Mouse (Mus musculus) B cell, adult 2 months (primary cell): Measurements from ENCODE around the gene Card19.

Experiments used
- DNase-seq, 2 experiments: peaks; one replicate each; pipeline ENCODE4 v3.0.0; 2022

Gene Card19

DNA sequence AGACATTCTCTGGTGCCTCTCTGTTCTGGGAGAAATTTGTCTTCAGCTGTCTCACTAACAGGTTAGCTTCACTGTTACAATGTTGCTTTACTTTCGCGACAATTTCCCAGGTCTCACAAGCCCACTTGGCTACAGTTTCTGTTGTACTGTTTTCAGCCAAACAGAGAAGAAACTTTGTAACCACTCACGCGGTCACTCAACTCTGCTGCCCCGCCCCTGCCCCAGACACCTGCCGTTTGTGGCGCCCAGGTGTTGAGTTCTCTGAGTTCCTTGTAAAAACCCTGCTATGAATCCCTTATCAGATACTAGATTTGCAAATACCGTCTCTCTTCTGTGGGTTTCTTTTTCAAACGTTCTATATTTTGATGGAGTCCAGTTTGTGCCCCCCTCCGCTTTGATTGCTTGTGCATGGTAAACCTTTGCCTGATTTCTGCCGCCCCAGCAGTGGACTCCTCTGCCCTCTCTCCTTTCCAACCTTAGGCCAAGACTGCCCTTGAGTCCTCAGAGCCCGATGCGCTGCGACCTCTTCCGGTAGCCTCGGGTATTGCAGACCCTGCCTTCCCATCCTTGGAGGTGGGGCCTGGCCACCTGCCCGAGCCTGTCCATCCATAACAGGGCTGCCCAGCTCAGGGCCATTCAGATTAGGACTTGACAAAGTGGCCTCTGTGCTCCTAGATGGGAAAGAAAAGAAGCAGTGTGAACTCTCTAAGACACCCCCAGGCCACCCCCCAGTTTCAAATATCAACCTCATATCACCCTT is 46.2 kb downstream of the Card19 start:
- peak; percentile 83 to 84 for DNase-seq

GRCm38 (mm10) chr13:49167081-49167480 is 48.8 kb downstream of the Card19 start:
- DNase-seq, result no peak

DNA sequence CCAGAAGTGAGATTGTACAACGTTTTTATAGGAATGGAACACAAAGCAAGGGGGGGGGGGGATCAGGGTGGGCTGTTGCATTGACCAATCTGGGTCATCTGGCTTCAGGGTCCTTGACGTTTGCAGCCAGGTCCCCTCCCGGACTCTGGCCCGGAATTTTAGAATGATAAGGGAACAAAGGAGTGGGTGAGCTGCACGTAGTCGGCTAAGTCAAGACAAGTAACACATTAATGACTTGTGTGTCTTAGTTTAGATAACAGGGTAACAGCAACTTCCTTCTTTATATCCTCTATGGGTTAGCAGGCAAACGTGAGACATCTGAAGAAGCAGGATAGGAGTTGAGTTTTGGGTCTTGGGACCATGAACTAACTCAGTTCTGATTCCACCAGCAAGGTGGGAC is 52.2 kb downstream of the Card19 start:
- no peak for DNase-seq

- no peak for DNase-seq
These were observed 53.1 kb downstream of the Card19 start for GRCm38 (mm10) chr13:49162722-49163121.

GRCm38 (mm10) chr13:49161236-49161635 is 54.6 kb downstream of the Card19 start:
- DNase-seq, result no peak

GRCm38 (mm10) chr13:49158040-49158713 is 57.7 kb downstream of the Card19 start:
- DNase-seq, result no peak

DNA sequence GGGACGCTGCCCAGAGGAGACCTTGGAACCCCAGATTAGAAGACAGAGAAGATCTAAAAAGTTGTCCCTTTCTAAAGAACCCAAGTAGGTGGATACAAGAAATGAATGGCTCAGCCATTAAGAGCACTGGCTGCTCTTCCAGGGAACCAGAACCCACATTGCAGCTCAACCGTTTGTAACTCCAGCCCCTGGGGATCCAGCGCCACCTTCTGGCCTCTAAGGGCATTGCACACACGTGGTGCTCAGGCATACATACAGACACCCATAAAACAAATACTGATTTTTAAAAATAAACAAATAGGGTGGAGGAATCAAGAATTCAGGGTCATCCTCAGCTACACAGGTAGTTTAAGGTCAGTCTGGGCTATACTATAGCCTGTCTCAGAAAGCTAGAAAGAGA is 59.2 kb downstream of the Card19 start:
- DNase-seq, result peak; percentile 28 to 34

DNA sequence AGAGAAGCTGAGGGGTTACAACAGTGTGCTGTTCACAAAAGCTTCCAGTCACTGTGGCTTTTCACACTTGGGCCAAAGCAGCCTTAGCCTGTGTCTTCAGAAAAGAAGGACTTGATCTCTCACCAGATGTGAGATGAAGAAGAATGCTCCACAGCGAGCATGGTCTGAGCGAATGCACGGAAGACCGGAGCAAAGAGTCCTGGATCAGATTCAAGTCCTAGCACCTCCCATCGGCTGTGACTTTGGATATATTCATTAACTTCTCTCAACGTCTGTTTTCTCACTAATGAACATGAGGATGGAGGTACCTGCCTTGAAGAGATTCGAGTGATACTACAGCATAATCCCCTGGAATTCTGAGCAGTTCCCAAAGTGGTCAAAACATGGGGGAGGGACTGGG is 61.2 kb downstream of the Card19 start:
- DNase-seq, result no peak

- DNase-seq, result no peak
These were observed 61.8 kb downstream of the Card19 start for GRCm38 (mm10) chr13:49154028-49154427.
